Mouse (Mus musculus) heart, postnatal 0 days (tissue): ENCODE results near the gene Dgkd.

ENCODE experiments used
- CTCF ChIP-seq: IDR thresholded peaks from 2 replicates; pipeline ENCODE4 v1.5.1; 2016; ENCODE audit warnings: antibody characterized with exemption, control low read depth, low read depth
- EP300 ChIP-seq: IDR thresholded peaks from 2 replicates; pipeline ENCODE4 v1.6.1; 2016; ENCODE audit warnings: antibody characterized with exemption, low read depth

DNA sequence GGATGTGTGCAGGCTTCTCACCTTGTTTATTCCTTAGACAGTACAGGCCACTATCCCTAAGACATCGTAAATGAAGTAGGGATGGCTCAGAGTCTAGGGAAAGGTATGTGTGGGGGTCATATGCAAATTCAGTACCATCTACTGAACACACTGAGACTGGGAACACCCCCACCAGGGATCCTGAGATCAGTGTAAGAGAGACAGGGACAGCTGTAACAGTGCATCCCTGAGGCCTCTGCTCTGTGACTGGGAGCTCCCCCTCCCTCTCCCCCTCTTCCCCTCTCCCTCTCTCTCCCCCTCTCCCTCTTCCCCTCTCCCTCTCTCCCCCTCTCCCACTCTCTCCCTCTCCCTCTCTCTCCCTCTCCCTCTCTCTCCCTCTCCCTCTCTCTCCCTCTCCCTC is 16.6 kb upstream of the Dgkd start:
- TF ChIP-seq CTCF, result no peak
- TF ChIP-seq EP300, result no peak
